Mouse (Mus musculus) kidney, embryonic 14.5 days (tissue): ENCODE results near the gene Pmepa1. TPM values are rescaled to one million over a fixed set of nuclear protein-coding genes. Genes with fewer than 3 reads are reported as not detected.

ENCODE experiments used
- ATAC-seq: fragments of 200-750 bp; cut with Nextera tagmentation; 2 replicates; pipeline ENCODE4 v1.8.0; 2017; ENCODE audit warnings: moderate number of reproducible peaks, mild to moderate bottlenecking, moderate TSS enrichment, moderate library complexity; ENCODE audit not compliant: low FRiP score, low TSS enrichment
- H3K27ac ChIP-seq: fragments of 300-500 bp; sonication (generic); 2 replicates; pipeline ENCODE4 v1.5.1; 2014; ENCODE audit warnings: low read depth, mild to moderate bottlenecking, low read length, moderate library complexity, mixed read lengths
- H3K27me3 ChIP-seq: fragments of 300-500 bp; sonication (generic); 2 replicates; pipeline ENCODE4 v1.6.1; 2014; ENCODE audit warnings: mild to moderate bottlenecking, low read length; ENCODE audit not compliant: control insufficient read depth, insufficient read depth
- H3K36me3 ChIP-seq: fragments of 300-500 bp; sonication (generic); 2 replicates; pipeline ENCODE4 v1.6.1; 2014; ENCODE audit warnings: low read length, mixed read lengths; ENCODE audit not compliant: control insufficient read depth, insufficient read depth
- H3K4me1 ChIP-seq: fragments of 300-500 bp; sonication (generic); 2 replicates; pipeline ENCODE4 v1.6.1; 2014; ENCODE audit warnings: low read length, mixed read lengths; ENCODE audit not compliant: control insufficient read depth, insufficient read depth
- H3K4me2 ChIP-seq: fragments of 300-500 bp; sonication (generic); replicated peaks from 2 replicates; pipeline ENCODE4 v1.6.1; 2014; ENCODE audit warnings: low read depth, mild to moderate bottlenecking, low read length
- H3K4me3 ChIP-seq: fragments of 300-500 bp; sonication (generic); 2 replicates; pipeline ENCODE4 v1.5.1; 2014; ENCODE audit warnings: mild to moderate bottlenecking, low read length
- H3K9ac ChIP-seq: fragments of 300-500 bp; sonication (generic); 2 replicates; pipeline ENCODE4 v1.6.1; 2014; ENCODE audit warnings: low read depth, mild to moderate bottlenecking, low read length, moderate library complexity
- H3K9me3 ChIP-seq: fragments of 300-500 bp; sonication (generic); 2 replicates; pipeline ENCODE4 v1.6.1; 2016; ENCODE audit warnings: low read length; ENCODE audit not compliant: control insufficient read depth
- WGBS: fragments of 180-500 bp; shearing (Covaris S2); extraction: QIAGEN DNeasy Blood & Tissue Kit; methylation state at CpG from one replicate; pipeline ENCODE4 v1.1.7; 2014; 5-methylcytosine and 5-hydroxymethylcytosine counted together
- polyA plus RNA-seq: library from polyadenylated mRNA; unstranded; fragments of >200 nt; fragmentation: Nextera tagmentation; extraction: Ambion mirVana; gene quantifications from 2 replicates; pipeline ENCODE4 v1.2.1, GENCODE M21; 2014

The Pmepa1 gene
- polyA plus RNA-seq = 4.9 and 5.8 TPM in 2 replicates

GRCm38 (mm10) chr2:173276409-173276808 lies at the start of gene Pmepa1:
Gene Pmepa1 (minus strand): TSS chr2:173276533.
- Histone ChIP-seq H3K4me2 (peak within 1 kb of the TSS; percentile 76), H3K36me3 (no peaks in the 10 kb centered on the region), H3K4me1 (peaks cover 14% of the 10 kb centered on the region), H3K27me3 (no peaks in the 10 kb centered on the region), H3K9me3 (no peaks in the 10 kb centered on the region), H3K9ac (peak within 1 kb of the TSS; percentile 95), H3K4me3 (peak within 1 kb of the TSS; percentile 94), H3K27ac (peak within 1 kb of the TSS; percentile 68; the same call in 1 of the 2 replicates)
- peak; percentile 90 for ATAC-seq
- under 1% methylated on average over 53 of the region's 61 CpGs for WGBS

GRCm38 (mm10) chr2:173321754-173322153 lies 45.4 kb upstream of the Pmepa1 start:
- ATAC-seq = no peak

GRCm38 (mm10) chr2:173321194-173321593 lies 44.9 kb upstream of the Pmepa1 start:
- H3K27ac ChIP-seq = no peak overlapping the region
- ATAC-seq = no peak

More at GRCm38 (mm10) chr2:173321754-173322153, 45.4 kb upstream of the Pmepa1 start:
- Histone ChIP-seq H3K9me3 (no peaks in the 10 kb centered on the region), H3K36me3 (no peaks in the 10 kb centered on the region), H3K9ac (no peak overlapping the region), H3K4me3 (no peak overlapping the region), H3K4me1 (no peaks in the 10 kb centered on the region), H3K27me3 (no peaks in the 10 kb centered on the region), H3K27ac (no peak overlapping the region), H3K4me2 (no peak overlapping the region)
- 90% methylated on average over 6 of the region's 6 CpGs for WGBS

GRCm38 (mm10) chr2:173314291-173314690 lies 38.0 kb upstream of the Pmepa1 start:
- H3K27me3 ChIP-seq = no peaks in the 10 kb centered on the region
- H3K4me2 ChIP-seq = no peak overlapping the region
- H3K36me3 ChIP-seq = no peaks in the 10 kb centered on the region
- no CpG with 5 or more reads among the region's 1 CpGs for WGBS
- no peak overlapping the region for H3K9ac ChIP-seq
- no peak overlapping the region for H3K27ac ChIP-seq
- H3K9me3 ChIP-seq = no peaks in the 10 kb centered on the region
- no peak overlapping the region for H3K4me3 ChIP-seq
- ATAC-seq = no peak
- H3K4me1 ChIP-seq = 0 out of 2 replicates have a peak, but pooled peaks cover 4% of the 10 kb centered on the region

More at GRCm38 (mm10) chr2:173321194-173321593, 44.9 kb upstream of the Pmepa1 start:
- Histone ChIP-seq H3K9ac (no peak overlapping the region), H3K4me3 (no peak overlapping the region), H3K36me3 (no peaks in the 10 kb centered on the region), H3K27me3 (no peaks in the 10 kb centered on the region), H3K9me3 (no peaks in the 10 kb centered on the region), H3K4me2 (no peak overlapping the region), H3K4me1 (no peaks in the 10 kb centered on the region)
- WGBS = 66% methylated on average over 2 of the region's 2 CpGs

- Histone ChIP-seq H3K36me3 (no peaks in the 10 kb centered on the region), H3K9me3 (peaks cover 5% of the 10 kb centered on the region), H3K9ac (no peak overlapping the region), H3K4me3 (no peak overlapping the region), H3K27me3 (0 out of 2 replicates have a peak, but pooled peaks cover 5% of the 10 kb centered on the region), H3K4me1 (peaks cover 8% of the 10 kb centered on the region; the same call in 1 of the 2 replicates), H3K4me2 (no peak overlapping the region), H3K27ac (no peak overlapping the region)
- ATAC-seq = no peak
- 85% methylated on average over 10 of the region's 10 CpGs for WGBS
Measured at GRCm38 (mm10) chr2:173308486-173308885, 32.2 kb upstream of the Pmepa1 start.

- no peak overlapping the region for H3K9ac ChIP-seq
- 0 out of 2 replicates have a peak, but pooled peaks cover 5% of the 10 kb centered on the region for H3K27me3 ChIP-seq
- no peak overlapping the region for H3K27ac ChIP-seq
- no peaks in the 10 kb centered on the region for H3K36me3 ChIP-seq
- peak; percentile 20; the same call in 1 of the 2 replicates for ATAC-seq
- peaks cover 5% of the 10 kb centered on the region for H3K9me3 ChIP-seq
- H3K4me1 ChIP-seq = peaks cover 5% of the 10 kb centered on the region; the same call in 1 of the 2 replicates
- WGBS = 11% methylated on average over 4 of the region's 4 CpGs
- no peak overlapping the region for H3K4me3 ChIP-seq
- peak overlapping the region; percentile 24 for H3K4me2 ChIP-seq
Measured at GRCm38 (mm10) chr2:173307984-173308383, 31.7 kb upstream of the Pmepa1 start.

- peak overlapping the region; percentile 24; the same call in 1 of the 2 replicates for H3K4me2 ChIP-seq
- H3K36me3 ChIP-seq = no peaks in the 10 kb centered on the region
- no peak overlapping the region for H3K9ac ChIP-seq
- 0 out of 2 replicates have a peak, but pooled peaks cover 5% of the 10 kb centered on the region for H3K27me3 ChIP-seq
- peaks cover 5% of the 10 kb centered on the region for H3K9me3 ChIP-seq
- peaks cover 5% of the 10 kb centered on the region; the same call in 1 of the 2 replicates for H3K4me1 ChIP-seq
- 2% methylated on average over 16 of the region's 18 CpGs for WGBS
- peak; percentile 85 for ATAC-seq
- H3K27ac ChIP-seq = no peak overlapping the region
- no peak overlapping the region for H3K4me3 ChIP-seq
Measured at GRCm38 (mm10) chr2:173307561-173307960, 31.2 kb upstream of the Pmepa1 start.

- Histone ChIP-seq H3K4me3 (no peak overlapping the region), H3K4me2 (peak overlapping the region; percentile 24; the same call in 1 of the 2 replicates), H3K9me3 (peaks cover 5% of the 10 kb centered on the region), H3K27ac (no peak overlapping the region), H3K9ac (no peak overlapping the region), H3K36me3 (no peaks in the 10 kb centered on the region), H3K4me1 (peaks cover 7% of the 10 kb centered on the region; the same call in 1 of the 2 replicates), H3K27me3 (0 out of 2 replicates have a peak, but pooled peaks cover 5% of the 10 kb centered on the region)
- ATAC-seq = peak; percentile 44; the same call in 1 of the 2 replicates
- WGBS = 48% methylated on average over 8 of the region's 11 CpGs
Measured at GRCm38 (mm10) chr2:173306734-173307525, 30.6 kb upstream of the Pmepa1 start.

GRCm38 (mm10) chr2:173305011-173305410 lies 28.7 kb upstream of the Pmepa1 start:
- H3K9me3 ChIP-seq = peaks cover 5% of the 10 kb centered on the region
- no peak overlapping the region for H3K27ac ChIP-seq
- no peak overlapping the region for H3K4me2 ChIP-seq
- H3K36me3 ChIP-seq = no peaks in the 10 kb centered on the region
- no peak overlapping the region for H3K9ac ChIP-seq
- peaks cover 9% of the 10 kb centered on the region; the same call in 1 of the 2 replicates for H3K4me1 ChIP-seq
- no peak overlapping the region for H3K4me3 ChIP-seq
- 0 out of 2 replicates have a peak, but pooled peaks cover 5% of the 10 kb centered on the region for H3K27me3 ChIP-seq
- 36% methylated on average over 12 of the region's 12 CpGs for WGBS
- ATAC-seq = no peak
